Mouse (Mus musculus) midbrain, embryonic 14.5 days (tissue): ENCODE measurements around the gene Rnf135. TPM values are rescaled to one million over a fixed set of nuclear protein-coding genes. Genes with fewer than 3 reads are reported as not detected.
"Not testable (repeated sequence)": the region's sequence is repeated elsewhere in the genome, so short reads cannot be mapped to it uniquely, and the experiment has no call there.

Experiments used
- ATAC-seq: fragments of 200-750 bp; cut with Nextera tagmentation; 2 replicates; pipeline ENCODE4 v1.8.0; 2017; ENCODE audit warnings: moderate number of reproducible peaks, moderate library complexity; ENCODE audit not compliant: low FRiP score, low TSS enrichment
- DNase-seq: peaks from one replicate; pipeline ENCODE4 v3.0.0-alpha.2; 2015
- H3K27ac ChIP-seq: fragments of 300-500 bp; sonication (generic); replicated peaks from 2 replicates; pipeline ENCODE4 v1.5.1; 2014; ENCODE audit warnings: mild to moderate bottlenecking, low read depth, low read length, moderate library complexity
- H3K27me3 ChIP-seq: fragments of 300-500 bp; sonication (generic); 2 replicates; pipeline ENCODE4 v1.6.1; 2014; ENCODE audit warnings: low read length, control low read depth, mixed read lengths; ENCODE audit not compliant: control insufficient read depth, insufficient read depth
- H3K36me3 ChIP-seq: fragments of 300-500 bp; sonication (generic); 2 replicates; pipeline ENCODE4 v1.6.1; 2014; ENCODE audit warnings: low read length, control low read depth; ENCODE audit not compliant: control insufficient read depth, insufficient read depth
- H3K4me1 ChIP-seq: fragments of 300-500 bp; sonication (generic); 2 replicates; pipeline ENCODE4 v1.6.1; 2014; ENCODE audit warnings: mild to moderate bottlenecking, antibody characterized with exemption, low read length, control low read depth; ENCODE audit not compliant: control insufficient read depth, insufficient read depth
- H3K4me2 ChIP-seq: fragments of 300-500 bp; sonication (generic); 2 replicates; pipeline ENCODE4 v1.6.1; 2014; ENCODE audit warnings: mild to moderate bottlenecking, low read length, moderate library complexity
- H3K4me3 ChIP-seq: fragments of 300-500 bp; sonication (generic); replicated peaks from 2 replicates; pipeline ENCODE4 v1.5.1; 2014; ENCODE audit warnings: low read depth, low read length
- H3K9ac ChIP-seq: fragments of 300-500 bp; sonication (generic); replicated peaks from 2 replicates; pipeline ENCODE4 v1.6.1; 2014; ENCODE audit warnings: mild to moderate bottlenecking, low read length, moderate library complexity
- H3K9me3 ChIP-seq: fragments of 300-500 bp; sonication (generic); 2 replicates; pipeline ENCODE4 v1.6.1; 2016; ENCODE audit warnings: low read length, control low read depth, mixed read lengths; ENCODE audit not compliant: control insufficient read depth
- WGBS: fragments of 180-500 bp; shearing (Covaris S2); extraction: QIAGEN DNeasy Blood & Tissue Kit; methylation state at CpG from one replicate; pipeline ENCODE4 v1.1.7; 2014; 5-methylcytosine and 5-hydroxymethylcytosine counted together
- polyA plus RNA-seq: library from polyadenylated mRNA; unstranded; fragments of >200 nt; fragmentation: Nextera tagmentation; extraction: Ambion mirVana; gene quantifications from 2 replicates; pipeline ENCODE4 v1.2.1, GENCODE M21; 2014

The Rnf135 gene
- polyA plus RNA-seq, 1 experiment from 2014 or later, result 3.0 TPM

GRCm38 (mm10) chr11:80147748-80148147, 35.9 kb upstream of the Rnf135 start:
- Histone ChIP-seq H3K9me3 (no peaks in the 10 kb centered on the region), H3K9ac (no peak overlapping the region), H3K27ac (no peak overlapping the region), H3K4me1 (peaks cover 3% of the 10 kb centered on the region; the same call in 1 of the 2 replicates), H3K27me3 (no peaks in the 10 kb centered on the region), H3K36me3 (no peaks in the 10 kb centered on the region), H3K4me2 (no peak overlapping the region), H3K4me3 (no peak overlapping the region)
- ATAC-seq, result no peak
- DNase-seq, result no peak
- WGBS, result 82% methylated on average over 6 of the region's 6 CpGs

- 57% methylated on average over 1 of the region's 1 CpGs for WGBS
- H3K27me3 ChIP-seq, result peaks cover 5% of the 10 kb centered on the region; the same call in 1 of the 2 replicates
- no peaks in the 10 kb centered on the region for H3K36me3 ChIP-seq
- no peak overlapping the region for H3K4me2 ChIP-seq
- no peak overlapping the region for H3K27ac ChIP-seq
- ATAC-seq, result no peak
- H3K9me3 ChIP-seq, result no peaks in the 10 kb centered on the region
- no peak overlapping the region for H3K4me3 ChIP-seq
- no peak overlapping the region for H3K9ac ChIP-seq
- H3K4me1 ChIP-seq, result no peaks in the 10 kb centered on the region
- DNase-seq, result no peak
These were observed 35.3 kb upstream of the Rnf135 start for GRCm38 (mm10) chr11:80148313-80148712.

DNA sequence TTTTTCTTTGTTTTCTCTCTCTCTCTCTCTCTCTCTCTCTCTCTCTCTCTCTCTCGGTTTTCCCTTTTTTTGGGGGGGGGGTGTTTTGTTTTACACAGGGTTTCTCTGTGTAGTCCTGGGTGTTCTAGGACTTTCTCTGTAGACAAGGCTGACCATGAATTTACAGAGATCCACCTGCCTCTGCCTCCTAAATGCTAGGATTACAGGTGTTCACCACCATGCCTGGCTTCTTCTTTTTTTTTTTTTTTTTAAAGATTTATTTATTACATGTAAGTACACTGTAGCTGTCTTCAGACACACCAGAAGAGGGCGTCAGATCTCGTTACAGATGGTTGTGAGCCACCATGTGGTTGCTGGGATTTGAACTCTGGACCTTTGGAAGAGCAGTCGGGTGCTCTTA, 34.7 kb upstream of the Rnf135 start:
- H3K9ac ChIP-seq, H3K9me3 ChIP-seq, ATAC-seq, H3K27ac ChIP-seq, H3K4me2 ChIP-seq, H3K4me1 ChIP-seq, DNase-seq, H3K36me3 ChIP-seq, H3K4me3 ChIP-seq: not testable (repeated sequence)
- peaks cover 12% of the 10 kb centered on the region; the same call in 1 of the 2 replicates for H3K27me3 ChIP-seq
- 60% methylated on average over 1 of the region's 4 CpGs for WGBS

DNA sequence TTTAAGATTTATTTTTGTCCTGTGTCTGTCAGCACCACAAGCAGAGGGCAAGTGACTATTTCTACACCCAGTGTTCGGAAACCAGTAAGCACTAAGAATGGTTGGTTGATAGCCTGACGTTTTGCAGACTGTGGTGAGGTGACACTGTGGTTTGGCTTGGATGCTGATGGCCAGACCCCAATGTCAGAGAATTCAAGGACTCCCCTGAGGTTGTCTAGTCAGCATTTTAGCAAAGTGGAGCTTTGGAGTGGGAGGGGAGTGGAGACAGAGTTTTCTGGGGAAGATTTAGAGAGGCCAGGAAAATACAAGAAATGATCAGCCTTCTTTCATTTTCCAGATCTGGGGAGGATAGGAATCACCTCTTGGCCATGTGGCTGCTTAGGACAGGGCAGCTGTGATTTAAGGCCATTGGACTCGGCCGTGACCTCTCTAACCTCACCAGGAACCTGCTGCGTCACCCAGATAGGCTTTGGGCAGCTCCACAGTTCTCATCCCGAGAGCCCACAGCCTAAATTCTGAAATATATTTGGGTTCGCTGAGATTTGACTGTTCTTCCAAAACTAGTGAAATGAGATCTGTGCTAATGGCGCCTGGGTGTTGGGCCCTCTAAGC, 34.1 kb upstream of the Rnf135 start:
- no peak overlapping the region for H3K4me2 ChIP-seq
- H3K4me1 ChIP-seq, result 0 out of 2 replicates have a peak, but pooled peaks cover 4% of the 10 kb centered on the region
- H3K27ac ChIP-seq, result no peak overlapping the region
- 89% methylated on average over 8 of the region's 8 CpGs for WGBS
- no peak overlapping the region for H3K9ac ChIP-seq
- no peaks in the 10 kb centered on the region for H3K36me3 ChIP-seq
- no peak for ATAC-seq
- DNase-seq, result no peak
- H3K9me3 ChIP-seq, result no peaks in the 10 kb centered on the region
- H3K4me3 ChIP-seq, result no peak overlapping the region
- peaks cover 17% of the 10 kb centered on the region for H3K27me3 ChIP-seq

GRCm38 (mm10) chr11:80150566-80150965, 33.1 kb upstream of the Rnf135 start:
- Histone ChIP-seq H3K4me1 (0 out of 2 replicates have a peak, but pooled peaks cover 4% of the 10 kb centered on the region), H3K9me3 (no peaks in the 10 kb centered on the region), H3K27ac (no peak overlapping the region), H3K9ac (no peak overlapping the region), H3K36me3 (no peaks in the 10 kb centered on the region), H3K27me3 (peaks cover 27% of the 10 kb centered on the region), H3K4me2 (no peak overlapping the region), H3K4me3 (no peak overlapping the region)
- DNase-seq, result no peak
- no peak for ATAC-seq
- WGBS, result 74% methylated on average over 5 of the region's 5 CpGs

GRCm38 (mm10) chr11:80151541-80151940, 32.1 kb upstream of the Rnf135 start:
- no peak overlapping the region for H3K9ac ChIP-seq
- WGBS, result 72% methylated on average over 2 of the region's 2 CpGs
- H3K4me2 ChIP-seq, result no peak overlapping the region
- H3K27me3 ChIP-seq, result peaks cover 31% of the 10 kb centered on the region
- H3K9me3 ChIP-seq, result no peaks in the 10 kb centered on the region
- no peak overlapping the region for H3K4me3 ChIP-seq
- no peak overlapping the region for H3K27ac ChIP-seq
- ATAC-seq (no peak), DNase-seq (no peak)
- 0 out of 2 replicates have a peak, but pooled peaks cover 4% of the 10 kb centered on the region for H3K4me1 ChIP-seq
- H3K36me3 ChIP-seq, result no peaks in the 10 kb centered on the region

DNA sequence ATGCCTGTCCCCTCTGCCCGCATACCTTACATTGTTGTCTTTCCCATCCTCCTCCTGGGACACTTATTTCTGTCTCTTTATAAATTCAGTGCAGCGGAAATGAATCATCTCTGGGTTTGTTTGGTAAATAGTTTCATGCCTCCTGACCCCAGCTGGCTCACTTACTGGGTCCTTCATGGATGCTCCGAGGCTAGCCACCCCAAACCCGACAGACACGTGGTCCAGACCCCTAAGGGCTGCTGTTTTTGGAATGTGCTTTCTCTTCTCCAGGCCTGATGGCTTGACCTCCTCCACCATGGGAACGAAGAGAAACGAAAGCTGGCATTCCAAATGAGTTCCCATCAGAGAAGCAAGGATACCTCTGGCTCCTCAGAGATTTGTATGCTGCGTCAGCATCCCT, 31.3 kb upstream of the Rnf135 start:
- Histone ChIP-seq H3K4me3 (no peak overlapping the region), H3K9ac (no peak overlapping the region), H3K4me1 (0 out of 2 replicates have a peak, but pooled peaks cover 4% of the 10 kb centered on the region), H3K36me3 (no peaks in the 10 kb centered on the region), H3K9me3 (no peaks in the 10 kb centered on the region), H3K4me2 (no peak overlapping the region), H3K27ac (no peak overlapping the region), H3K27me3 (peaks cover 31% of the 10 kb centered on the region)
- 81% methylated on average over 8 of the region's 8 CpGs for WGBS
- ATAC-seq, result no peak
- no peak for DNase-seq

- Histone ChIP-seq H3K27me3 (peaks cover 31% of the 10 kb centered on the region), H3K9ac (peak within 1 kb of the TSS; percentile 34; the same call in 1 of the 2 replicates), H3K36me3 (no peaks in the 10 kb centered on the region), H3K9me3 (no peaks in the 10 kb centered on the region), H3K4me3 (peak within 1 kb of the TSS; percentile 41), H3K27ac (no peak within 1 kb of the TSS), H3K4me2 (peak within 1 kb of the TSS; percentile 67), H3K4me1 (0 out of 2 replicates have a peak, but pooled peaks cover 4% of the 10 kb centered on the region)
- under 1% methylated on average over 45 of the region's 47 CpGs for WGBS
- DNase-seq, result peak; percentile 68
- no peak for ATAC-seq
These were observed 29.7 kb upstream of the Rnf135 start, which contains the start of gene Adap2 for GRCm38 (mm10) chr11:80153857-80154495. Adap2 (plus strand) TSS chr11:80154105.

DNA sequence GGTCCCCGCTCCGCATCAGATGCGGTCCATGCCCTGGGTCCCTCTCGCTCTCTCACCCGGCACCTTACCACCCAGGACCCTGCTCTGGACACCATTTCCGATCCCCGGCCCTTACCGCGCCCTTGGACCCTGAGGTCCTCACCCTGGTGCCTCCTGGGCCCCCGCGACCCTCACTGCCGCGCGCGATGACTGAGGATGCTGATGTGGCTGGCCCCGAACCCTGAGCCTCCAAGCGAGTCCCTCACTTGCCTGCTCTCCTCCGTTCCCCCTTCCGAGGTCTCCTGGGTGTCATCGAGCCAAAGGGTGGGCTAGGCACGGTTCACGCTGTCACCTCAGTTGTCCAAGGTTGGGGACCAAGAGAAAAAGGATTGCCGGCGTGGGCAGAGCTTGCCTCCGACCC, 29.1 kb upstream of the Rnf135 start:
- H3K27me3 ChIP-seq, result peaks cover 31% of the 10 kb centered on the region
- H3K36me3 ChIP-seq, result no peaks in the 10 kb centered on the region
- H3K4me1 ChIP-seq, result 0 out of 2 replicates have a peak, but pooled peaks cover 4% of the 10 kb centered on the region
- no peak for ATAC-seq
- H3K4me3 ChIP-seq, result peak overlapping the region; percentile 41
- DNase-seq, result no peak
- no peaks in the 10 kb centered on the region for H3K9me3 ChIP-seq
- peak overlapping the region; percentile 34; the same call in 1 of the 2 replicates for H3K9ac ChIP-seq
- WGBS, result 27% methylated on average over 25 of the region's 25 CpGs
- no peak overlapping the region for H3K27ac ChIP-seq
- peak overlapping the region; percentile 67 for H3K4me2 ChIP-seq
